Mouse (Mus musculus) liver, embryonic 18 days (tissue): Measurements from ENCODE around the gene Soga3. TPM values are rescaled to one million over a fixed set of nuclear protein-coding genes. Genes with fewer than 3 reads are reported as not detected.

ENCODE experiments used
- polyA plus RNA-seq: library from polyadenylated mRNA; depleted of rRNA; stranded (reverse); fragments of >200 nt; gene quantifications from 2 replicates; pipeline ENCODE4 v1.2.3, GENCODE M21; 2012; rRNA removed

Soga3 gene
- polyA plus RNA-seq = 0.02 TPM in 1 of 2 replicates, not detected in the other

GRCm38 (mm10) chr10:29143566-29144335 is at the start of gene Soga3:
Gene Soga3, plus strand, starts transcription at chr10:29143839.

DNA sequence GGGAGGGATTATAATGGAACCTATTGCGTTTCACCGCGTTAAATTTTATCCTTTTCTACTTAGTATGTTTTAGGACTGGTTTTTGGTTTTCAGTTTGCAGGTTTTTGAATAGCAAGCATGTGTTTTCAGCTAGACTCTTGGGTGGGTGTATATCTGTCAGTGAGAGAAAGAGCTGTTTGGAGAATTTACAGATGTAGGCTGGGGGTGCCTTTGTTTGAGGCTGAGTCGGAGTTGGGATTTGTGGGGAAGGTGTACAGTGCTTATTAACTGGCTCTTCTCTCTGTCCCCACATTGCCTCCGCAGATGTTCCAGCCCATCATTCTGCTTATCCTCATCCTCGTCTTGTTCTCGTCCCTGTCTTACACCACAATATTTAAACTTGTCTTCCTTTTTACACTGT is 55.0 kb downstream of the Soga3 start, which contains the start of gene Gm49353:
Gene Gm49353, plus strand, starts transcription at position 313 of the 400 bp plus-strand sequence.

DNA sequence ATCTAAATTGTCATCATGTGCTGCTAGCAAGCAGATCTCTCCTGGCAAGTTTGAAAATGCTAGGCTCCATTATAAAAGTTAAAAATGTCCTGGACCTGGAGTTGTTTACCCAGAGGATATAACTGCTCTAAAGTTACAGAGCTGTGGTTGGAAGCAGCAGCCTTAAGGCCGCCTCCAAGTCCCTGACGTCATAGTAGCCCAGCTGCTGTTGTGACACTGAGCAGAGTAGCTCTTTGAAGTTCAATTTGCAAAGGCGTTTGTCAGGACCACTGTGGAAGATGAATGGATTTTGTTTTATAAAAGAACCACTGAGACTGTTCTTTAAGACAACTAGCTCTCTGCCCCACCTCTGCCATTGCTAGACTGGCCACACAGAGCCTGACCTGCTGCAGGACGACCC is 67.8 kb downstream of the Soga3 start, which contains the start of gene 9330159F19Rik:
Gene 9330159F19Rik, plus strand, starts transcription at position 154 of the 400 bp plus-strand sequence.

Other genes starting within 250 kb of the Soga3 start
- gene 2310057J18Rik, start 157.5 kb upstream of the Soga3 start, polyA plus RNA-seq = not detected in 2 replicates
- not detected in 2 replicates for gene Gm49353, start 55.1 kb downstream of the Soga3 start, polyA plus RNA-seq
- 0.01 TPM in 1 of 2 replicates, not detected in the other for gene 9330159F19Rik, start 67.8 kb downstream of the Soga3 start, polyA plus RNA-seq
- gene Echdc1, start 169.3 kb downstream of the Soga3 start, polyA plus RNA-seq = 14.5 and 18.8 TPM in 2 replicates
- 18.2 and 19.1 TPM in 2 replicates for gene Rnf146, start 218.6 kb downstream of the Soga3 start, polyA plus RNA-seq